Mouse (Mus musculus): ENCODE measurements around the gene Pcnp.

GRCm38 (mm10) chr16:56076121-56076869 lies 46.8 kb upstream of the Pcnp start:
- TF ChIP-seq CTCF (conservative IDR thresholded peaks at IDR 0.05 in 1 of 2, IDR thresholded peaks at IDR 0.05 in 1 of 2; ENCODE audit: low read depth in 2 of 2, low read length in 2 of 2) (no peak), MYC (IDR thresholded peaks at IDR 0.05; ENCODE audit: low read depth, low read length) (no peak), POLR2A (IDR thresholded peaks at IDR 0.05; ENCODE audit: low read depth, low read length) (no peak), MAX (IDR thresholded peaks at IDR 0.05; ENCODE audit: low read length) (no peak), POLR2AphosphoS2 (IDR thresholded peaks at IDR 0.05; ENCODE audit: low read depth, low read length) (no peak), SIN3A (IDR thresholded peaks at IDR 0.05; ENCODE audit: low read length) (no peak; the same call in 1 of the 2 replicates), ZC3H11A (IDR thresholded peaks at IDR 0.05; ENCODE audit: low read depth, low read length) (no peak), MXI1 (IDR thresholded peaks at IDR 0.05; ENCODE audit: low read depth, low read length) (no peak), USF1 (IDR thresholded peaks at IDR 0.05; ENCODE audit: low read depth, low read length) (no peak), TBP (conservative IDR thresholded peaks at IDR 0.05; ENCODE audit: low read depth, low read length) (no peak), TCF12 (IDR thresholded peaks at IDR 0.05; ENCODE audit: low read depth, low read length) (no peak)
